Mouse (Mus musculus): Measurements from ENCODE around the gene Methig1. TPM values are rescaled to one million over a fixed set of nuclear protein-coding genes. Genes with fewer than 3 reads are reported as not detected.

The Methig1 gene
- polyA plus RNA-seq, 2 experiments: not detected

DNA sequence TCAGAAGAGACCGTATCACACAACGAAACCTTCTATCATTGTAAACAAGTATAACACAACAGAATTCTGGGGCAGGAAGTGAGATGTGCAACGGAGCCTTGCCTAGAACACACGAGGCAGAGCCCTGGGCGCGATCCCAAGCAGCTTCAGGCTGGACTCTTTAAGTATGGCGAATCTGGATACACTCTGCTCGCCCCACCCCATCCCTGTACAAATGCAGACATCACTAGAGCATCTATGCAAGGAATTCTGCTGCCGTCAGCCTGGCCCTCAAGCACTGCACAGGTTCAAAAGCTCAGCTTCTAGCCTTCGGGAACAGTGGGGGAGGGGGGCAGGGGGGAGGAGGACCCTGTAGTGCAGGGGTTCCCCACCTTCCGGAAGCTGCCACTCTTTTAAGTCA is 40.1 kb downstream of the Methig1 start:
- Histone ChIP-seq H3K4me3 (replicated peaks; ENCODE audit: low read length) (no peak overlapping the region), H3K27ac (replicated peaks; ENCODE audit: low read depth, low read length) (no peak overlapping the region), H3K4me1 (ENCODE audit: control insufficient read depth, insufficient read depth, low read length) (no peaks in the 10 kb centered on the region), H3K4me2 (replicated peaks; ENCODE audit: low read depth, low read length, severe bottlenecking) (no peak overlapping the region), H3K27me3 (ENCODE audit: control insufficient read depth, insufficient read depth, low read length) (no peaks in the 10 kb centered on the region), H3K36me3 (ENCODE audit: control insufficient read depth, insufficient read depth, low read length) (peaks cover 48% of the 10 kb centered on the region), H3K9me3 (ENCODE audit: control insufficient read depth, low read length) (no peaks in the 10 kb centered on the region), H3K9ac (ENCODE audit: low read depth, low read length, severe bottlenecking) (no peak overlapping the region)
- no peak for TF ChIP-seq POLR2A (IDR thresholded peaks at IDR 0.05; ENCODE audit: borderline replicate concordance, extremely low read depth, insufficient read depth, insufficient read length)
- no peak for ATAC-seq (ENCODE audit: low FRiP score, low read depth)
- WGBS: 74% methylated on average over 11 of the region's 11 CpGs
- no peak for DNase-seq (ENCODE audit: low spot score)

DNA sequence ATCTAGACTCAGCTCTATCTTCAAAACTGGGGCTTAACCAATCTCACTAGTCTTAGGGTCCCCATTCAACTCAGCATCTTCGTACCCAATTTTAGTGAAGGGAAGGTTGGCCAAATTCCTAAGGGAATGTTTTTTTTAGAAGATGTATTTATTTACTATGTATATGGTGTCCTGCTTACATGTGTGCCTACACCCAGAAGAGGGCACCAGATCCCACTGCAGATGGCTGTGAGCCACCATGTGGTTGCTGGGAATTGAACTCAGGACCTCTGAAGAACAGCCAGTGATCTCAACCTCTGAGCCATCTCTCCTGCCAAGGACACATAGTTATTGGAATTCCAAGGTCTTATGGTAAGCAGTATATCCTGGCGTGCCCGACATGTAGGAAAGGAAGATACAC is 42.6 kb downstream of the Methig1 start:
- Histone ChIP-seq H3K27ac (replicated peaks; ENCODE audit: low read depth, low read length) (no peak overlapping the region), H3K36me3 (ENCODE audit: control insufficient read depth, insufficient read depth, low read length) (peaks cover 73% of the 10 kb centered on the region), H3K4me3 (replicated peaks; ENCODE audit: low read length) (no peak overlapping the region), H3K9me3 (ENCODE audit: control insufficient read depth, low read length) (no peaks in the 10 kb centered on the region), H3K4me2 (replicated peaks; ENCODE audit: low read depth, low read length, severe bottlenecking) (no peak overlapping the region), H3K27me3 (ENCODE audit: control insufficient read depth, insufficient read depth, low read length) (no peaks in the 10 kb centered on the region), H3K4me1 (ENCODE audit: control insufficient read depth, insufficient read depth, low read length) (no peaks in the 10 kb centered on the region), H3K9ac (ENCODE audit: low read depth, low read length, severe bottlenecking) (no peak overlapping the region)
- DNase-seq (ENCODE audit: low spot score) (no peak), ATAC-seq (ENCODE audit: low FRiP score, low read depth) (no peak)
- TF ChIP-seq POLR2A (IDR thresholded peaks at IDR 0.05; ENCODE audit: borderline replicate concordance, extremely low read depth, insufficient read depth, insufficient read length): no peak
- 95% methylated on average over 3 of the region's 3 CpGs for WGBS

DNA sequence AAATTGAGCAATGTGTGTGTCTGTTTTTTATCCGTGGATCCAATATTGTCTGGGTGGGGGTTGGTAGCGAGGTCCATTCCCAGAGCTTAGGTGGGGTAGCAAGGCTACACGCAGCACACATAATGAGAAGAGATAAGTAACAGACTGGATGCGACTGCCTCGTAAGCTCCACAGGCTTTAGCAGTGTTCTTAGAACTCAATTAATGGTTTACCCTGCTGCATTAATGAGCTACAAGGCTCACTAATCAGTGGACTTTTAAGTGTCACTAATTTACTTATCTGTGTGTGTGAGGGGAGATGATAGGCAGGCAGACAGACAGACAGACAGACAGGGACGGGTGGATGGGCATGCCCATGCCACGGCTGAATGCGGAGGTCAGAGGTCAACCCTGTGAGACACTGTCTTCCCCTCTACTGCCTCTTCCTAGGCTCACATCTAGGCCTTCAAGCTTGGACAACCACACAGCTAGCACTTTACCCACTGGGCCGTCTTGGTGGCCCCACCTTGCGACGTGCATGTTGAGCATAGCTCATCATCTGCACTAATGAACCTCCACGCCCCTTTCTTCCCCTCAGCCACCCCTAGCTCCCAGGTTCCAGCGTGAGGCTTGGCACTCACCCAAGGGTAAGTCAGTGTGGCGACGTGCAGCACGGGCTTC is 47.8 kb downstream of the Methig1 start:
- Histone ChIP-seq H3K9ac (ENCODE audit: low read depth, low read length, severe bottlenecking) (no peak overlapping the region), H3K9me3 (ENCODE audit: control insufficient read depth, low read length) (no peaks in the 10 kb centered on the region), H3K27ac (replicated peaks; ENCODE audit: low read depth, low read length) (no peak overlapping the region), H3K27me3 (ENCODE audit: control insufficient read depth, insufficient read depth, low read length) (no peaks in the 10 kb centered on the region), H3K4me2 (replicated peaks; ENCODE audit: low read depth, low read length, severe bottlenecking) (no peak overlapping the region), H3K4me1 (ENCODE audit: control insufficient read depth, insufficient read depth, low read length) (no peaks in the 10 kb centered on the region), H3K4me3 (replicated peaks; ENCODE audit: low read length) (no peak overlapping the region), H3K36me3 (ENCODE audit: control insufficient read depth, insufficient read depth, low read length) (peaks cover 92% of the 10 kb centered on the region)
- WGBS: 89% methylated on average over 16 of the region's 16 CpGs
- ATAC-seq (ENCODE audit: low FRiP score, low read depth): no peak
- no peak for DNase-seq (ENCODE audit: low spot score)
- TF ChIP-seq POLR2A (IDR thresholded peaks at IDR 0.05; ENCODE audit: borderline replicate concordance, extremely low read depth, insufficient read depth, insufficient read length): no peak

DNA sequence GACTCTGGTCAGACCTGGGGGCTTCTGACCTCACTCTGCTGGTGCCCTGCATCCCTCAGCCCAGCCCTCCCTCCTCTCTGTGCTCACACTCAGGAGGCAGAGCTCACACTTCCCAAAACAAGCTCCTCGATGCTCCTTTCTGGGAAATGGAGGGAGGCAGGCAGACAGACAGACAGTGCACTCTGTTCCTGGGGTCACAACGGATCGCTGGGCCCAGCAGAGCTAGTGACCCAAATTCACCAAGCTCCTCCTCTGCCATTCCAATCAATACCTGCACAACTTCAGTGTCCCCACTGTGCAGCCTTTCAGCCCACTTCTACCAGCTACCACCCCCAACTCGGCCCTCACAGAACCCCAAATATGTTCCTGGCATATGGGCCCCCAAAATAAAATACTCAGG is 48.9 kb downstream of the Methig1 start:
- no peaks in the 10 kb centered on the region for H3K9me3 ChIP-seq (ENCODE audit: control insufficient read depth, low read length)
- no peak overlapping the region for H3K4me2 ChIP-seq (replicated peaks; ENCODE audit: low read depth, low read length, severe bottlenecking)
- ATAC-seq (ENCODE audit: low FRiP score, low read depth): no peak
- no peak for DNase-seq (ENCODE audit: low spot score)
- H3K36me3 ChIP-seq (ENCODE audit: control insufficient read depth, insufficient read depth, low read length): peaks cover 89% of the 10 kb centered on the region
- WGBS: 87% methylated on average over 4 of the region's 4 CpGs
- H3K9ac ChIP-seq (ENCODE audit: low read depth, low read length, severe bottlenecking): no peak overlapping the region
- no peaks in the 10 kb centered on the region for H3K4me1 ChIP-seq (ENCODE audit: control insufficient read depth, insufficient read depth, low read length)
- no peak overlapping the region for H3K4me3 ChIP-seq (replicated peaks; ENCODE audit: low read length)
- H3K27me3 ChIP-seq (ENCODE audit: control insufficient read depth, insufficient read depth, low read length): no peaks in the 10 kb centered on the region
- H3K27ac ChIP-seq (replicated peaks; ENCODE audit: low read depth, low read length): no peak overlapping the region
- no peak for TF ChIP-seq POLR2A (IDR thresholded peaks at IDR 0.05; ENCODE audit: borderline replicate concordance, extremely low read depth, insufficient read depth, insufficient read length)

DNA sequence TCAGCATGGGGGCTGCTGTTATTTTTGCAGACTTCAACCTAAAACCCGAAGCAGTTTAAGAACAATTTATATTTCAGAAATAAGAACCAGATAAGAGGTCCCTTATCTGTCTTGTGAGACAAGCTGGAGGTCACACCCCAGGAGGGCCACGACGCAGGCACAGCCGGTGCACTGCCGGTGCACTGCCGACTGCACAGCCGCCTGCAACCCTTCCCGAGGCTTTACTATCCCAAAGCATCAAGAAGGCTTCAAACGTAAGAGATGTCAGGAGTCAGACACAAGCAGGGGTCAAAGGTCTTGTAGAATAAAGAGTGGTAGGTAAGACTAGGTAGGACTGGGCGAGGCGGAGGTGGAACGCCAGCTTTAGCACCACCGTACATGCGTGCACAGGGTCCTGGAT is 49.4 kb downstream of the Methig1 start:
- ATAC-seq (ENCODE audit: low FRiP score, low read depth) (no peak), DNase-seq (ENCODE audit: low spot score) (no peak)
- no peak overlapping the region for H3K4me3 ChIP-seq (replicated peaks; ENCODE audit: low read length)
- no peak for TF ChIP-seq POLR2A (IDR thresholded peaks at IDR 0.05; ENCODE audit: borderline replicate concordance, extremely low read depth, insufficient read depth, insufficient read length)
- no peaks in the 10 kb centered on the region for H3K27me3 ChIP-seq (ENCODE audit: control insufficient read depth, insufficient read depth, low read length)
- H3K9me3 ChIP-seq (ENCODE audit: control insufficient read depth, low read length): no peaks in the 10 kb centered on the region
- H3K27ac ChIP-seq (replicated peaks; ENCODE audit: low read depth, low read length): no peak overlapping the region
- WGBS: 92% methylated on average over 14 of the region's 14 CpGs
- no peak overlapping the region for H3K9ac ChIP-seq (ENCODE audit: low read depth, low read length, severe bottlenecking)
- no peak overlapping the region for H3K4me2 ChIP-seq (replicated peaks; ENCODE audit: low read depth, low read length, severe bottlenecking)
- H3K4me1 ChIP-seq (ENCODE audit: control insufficient read depth, insufficient read depth, low read length): no peaks in the 10 kb centered on the region
- H3K36me3 ChIP-seq (ENCODE audit: control insufficient read depth, insufficient read depth, low read length): peaks cover 87% of the 10 kb centered on the region

All from limb, embryonic 14.5 days (tissue).